Mouse (Mus musculus): ENCODE measurements at regions not wholly inside any gene's neighbourhood (a gene's known extent, or its start where the extent isn't known, plus 50 kb on each side); places are given as distances from the start of the nearest gene placed in this dataset.

GRCm38 (mm10) chr8:112993781-112994180, 423.9 kb downstream of the Cntnap4 start:
- 76% methylated on average over 4 of the region's 4 CpGs for WGBS
- no peak for DNase-seq
- Histone ChIP-seq H3K79me2 (replicated peaks; ENCODE audit: control insufficient read depth, insufficient read depth, low read length) (no peaks in the 10 kb centered on the region), H3K4me3 (no peak overlapping the region), H3K36me3 (ENCODE audit: control insufficient read depth, insufficient read depth, low read length) (no peaks in the 10 kb centered on the region), H3K27me3 (ENCODE audit: control insufficient read depth, insufficient read depth, low read length) (no peaks in the 10 kb centered on the region), H3K4me1 (ENCODE audit: control insufficient read depth, insufficient read depth, low read length) (no peaks in the 10 kb centered on the region), H3K27ac (no peak overlapping the region), H3K9ac (ENCODE audit: low read depth, low read length) (no peak overlapping the region)
- intact Hi-C loops (cut with DNase I) = no loop called here
- no peak for TF ChIP-seq POLR2A (IDR thresholded peaks at IDR 0.05; ENCODE audit: insufficient read depth, low read depth, low read length)
- TF ChIP-seq CTCF (IDR thresholded peaks at IDR 0.05) = no peak
- TF ChIP-seq EP300 (IDR thresholded peaks at IDR 0.05; ENCODE audit: insufficient read depth, low read depth, low read length) = no peak

- TF ChIP-seq EP300 (IDR thresholded peaks at IDR 0.05; ENCODE audit: insufficient read depth, low read depth, low read length) (no peak), POLR2A (IDR thresholded peaks at IDR 0.05; ENCODE audit: insufficient read depth, low read depth, low read length) (no peak), CTCF (IDR thresholded peaks at IDR 0.05) (peak; percentile 38)
- no peak for DNase-seq
- intact Hi-C loops (cut with DNase I) = no loop called here
- Histone ChIP-seq H3K27me3 (ENCODE audit: control insufficient read depth, insufficient read depth, low read length) (no peaks in the 10 kb centered on the region), H3K4me1 (ENCODE audit: control insufficient read depth, insufficient read depth, low read length) (no peaks in the 10 kb centered on the region), H3K27ac (no peak overlapping the region), H3K9ac (ENCODE audit: low read depth, low read length) (no peak overlapping the region), H3K79me2 (replicated peaks; ENCODE audit: control insufficient read depth, insufficient read depth, low read length) (no peaks in the 10 kb centered on the region), H3K4me3 (no peak overlapping the region), H3K36me3 (ENCODE audit: control insufficient read depth, insufficient read depth, low read length) (no peaks in the 10 kb centered on the region)
- WGBS = 51% methylated on average over 4 of the region's 4 CpGs
These were observed 437.5 kb downstream of the Cntnap4 start for GRCm38 (mm10) chr8:113007356-113007755.

GRCm38 (mm10) chr8:113028880-113029279, 459.0 kb downstream of the Cntnap4 start:
- intact Hi-C loops (cut with DNase I) = no loop called here
- H3K36me3 ChIP-seq (ENCODE audit: control insufficient read depth, insufficient read depth, low read length) = no peaks in the 10 kb centered on the region
- 81% methylated on average over 9 of the region's 9 CpGs for WGBS

GRCm38 (mm10) chr8:113051770-113052473, 482.1 kb downstream of the Cntnap4 start:
- Histone ChIP-seq H3K79me2 (replicated peaks; ENCODE audit: control insufficient read depth, insufficient read depth, low read length) (no peaks in the 10 kb centered on the region), H3K4me3 (no peak overlapping the region), H3K36me3 (ENCODE audit: control insufficient read depth, insufficient read depth, low read length) (no peaks in the 10 kb centered on the region), H3K27me3 (ENCODE audit: control insufficient read depth, insufficient read depth, low read length) (no peaks in the 10 kb centered on the region), H3K4me1 (ENCODE audit: control insufficient read depth, insufficient read depth, low read length) (no peaks in the 10 kb centered on the region), H3K27ac (no peak overlapping the region), H3K9ac (ENCODE audit: low read depth, low read length) (no peak overlapping the region)
- TF ChIP-seq EP300 (IDR thresholded peaks at IDR 0.05; ENCODE audit: insufficient read depth, low read depth, low read length) (no peak), POLR2A (IDR thresholded peaks at IDR 0.05; ENCODE audit: insufficient read depth, low read depth, low read length) (no peak), CTCF (IDR thresholded peaks at IDR 0.05) (no peak)
- no peak for DNase-seq
- intact Hi-C loops (cut with DNase I) = no loop called here
- WGBS = 70% methylated on average over 8 of the region's 8 CpGs

More at GRCm38 (mm10) chr8:113028880-113029279, 459.0 kb downstream of the Cntnap4 start:
- no peak for TF ChIP-seq CTCF (IDR thresholded peaks at IDR 0.05)
- no peak for TF ChIP-seq EP300 (IDR thresholded peaks at IDR 0.05; ENCODE audit: insufficient read depth, low read depth, low read length)
- TF ChIP-seq POLR2A (IDR thresholded peaks at IDR 0.05; ENCODE audit: insufficient read depth, low read depth, low read length) = no peak
- H3K27me3 ChIP-seq (ENCODE audit: control insufficient read depth, insufficient read depth, low read length) = no peaks in the 10 kb centered on the region
- H3K4me3 ChIP-seq = no peak overlapping the region
- no peak overlapping the region for H3K9ac ChIP-seq (ENCODE audit: low read depth, low read length)
- no peak for DNase-seq
- H3K79me2 ChIP-seq (replicated peaks; ENCODE audit: control insufficient read depth, insufficient read depth, low read length) = no peaks in the 10 kb centered on the region
- H3K27ac ChIP-seq = no peak overlapping the region
- H3K4me1 ChIP-seq (ENCODE audit: control insufficient read depth, insufficient read depth, low read length) = no peaks in the 10 kb centered on the region

GRCm38 (mm10) chr8:113065246-113066169, 495.7 kb downstream of the Cntnap4 start:
- H3K27me3 ChIP-seq (ENCODE audit: control insufficient read depth, insufficient read depth, low read length) = no peaks in the 10 kb centered on the region
- TF ChIP-seq CTCF (IDR thresholded peaks at IDR 0.05) = no peak
- no peak for TF ChIP-seq EP300 (IDR thresholded peaks at IDR 0.05; ENCODE audit: insufficient read depth, low read depth, low read length)
- no peak for TF ChIP-seq POLR2A (IDR thresholded peaks at IDR 0.05; ENCODE audit: insufficient read depth, low read depth, low read length)
- no peak overlapping the region for H3K4me3 ChIP-seq
- 58% methylated on average over 2 of the region's 2 CpGs for WGBS
- no peak overlapping the region for H3K9ac ChIP-seq (ENCODE audit: low read depth, low read length)
- intact Hi-C loops (cut with DNase I) = no loop called here
- H3K79me2 ChIP-seq (replicated peaks; ENCODE audit: control insufficient read depth, insufficient read depth, low read length) = no peaks in the 10 kb centered on the region
- no peak overlapping the region for H3K27ac ChIP-seq
- H3K36me3 ChIP-seq (ENCODE audit: control insufficient read depth, insufficient read depth, low read length) = no peaks in the 10 kb centered on the region
- no peaks in the 10 kb centered on the region for H3K4me1 ChIP-seq (ENCODE audit: control insufficient read depth, insufficient read depth, low read length)
- no peak for DNase-seq

Measured in heart, adult 2 months (tissue).